Mouse (Mus musculus) stomach, embryonic 15.5 days (tissue): ENCODE results near the gene Aldh1a1. TPM values are rescaled to one million over a fixed set of nuclear protein-coding genes. Genes with fewer than 3 reads are reported as not detected.

Experiments used
- ATAC-seq: fragments of 200-750 bp; cut with Nextera tagmentation; 2 replicates; pipeline ENCODE4 v1.8.0; 2017; ENCODE audit warnings: low read depth, moderate number of reproducible peaks, moderate TSS enrichment; ENCODE audit not compliant: insufficient read depth, low FRiP score
- H3K27ac ChIP-seq: fragments of 300-500 bp; sonication (generic); 2 replicates; pipeline ENCODE4 v1.5.1; 2015; ENCODE audit warnings: mild to moderate bottlenecking, inconsistent platforms
- H3K27me3 ChIP-seq: fragments of 300-500 bp; sonication (generic); replicated peaks from 2 replicates; pipeline ENCODE4 v1.6.1; 2015; ENCODE audit warnings: inconsistent platforms
- H3K36me3 ChIP-seq: fragments of 300-500 bp; sonication (generic); 2 replicates; pipeline ENCODE4 v1.6.1; 2015; ENCODE audit warnings: inconsistent platforms
- H3K4me1 ChIP-seq: fragments of 300-500 bp; sonication (generic); 2 replicates; pipeline ENCODE4 v1.6.1; 2015; ENCODE audit warnings: inconsistent platforms
- H3K4me2 ChIP-seq: fragments of 300-500 bp; sonication (generic); 2 replicates; pipeline ENCODE4 v1.6.1; 2015; ENCODE audit warnings: mild to moderate bottlenecking, inconsistent platforms
- H3K4me3 ChIP-seq: fragments of 300-500 bp; sonication (generic); replicated peaks from 2 replicates; pipeline ENCODE4 v1.5.1; 2015; ENCODE audit warnings: inconsistent platforms
- H3K9ac ChIP-seq: fragments of 300-500 bp; sonication (generic); 2 replicates; pipeline ENCODE4 v1.6.1; 2015; ENCODE audit warnings: inconsistent platforms
- H3K9me3 ChIP-seq: fragments of 300-500 bp; sonication (generic); 2 replicates; pipeline ENCODE4 v1.6.1; 2016; ENCODE audit warnings: inconsistent platforms
- WGBS: fragments of 180-500 bp; shearing (Covaris S2); methylation state at CpG from one replicate; pipeline ENCODE4 v1.1.7; 2015; 5-methylcytosine and 5-hydroxymethylcytosine counted together
- polyA plus RNA-seq: library from polyadenylated mRNA; unstranded; fragments of >200 nt; fragmentation: Nextera tagmentation; extraction: Ambion mirVana; gene quantifications from 2 replicates; pipeline ENCODE4 v1.2.1, GENCODE M21; 2015

The Aldh1a1 gene
- polyA plus RNA-seq, 1 experiment from 2014 or later = 35.2 TPM

GRCm38 (mm10) chr19:20677697-20678355, 185.3 kb downstream of the Aldh1a1 start:
- 44% methylated on average over 3 of the region's 3 CpGs for WGBS
- no peak for ATAC-seq
- Histone ChIP-seq H3K27me3 (no peaks in the 10 kb centered on the region), H3K9ac (no peak overlapping the region), H3K9me3 (no peaks in the 10 kb centered on the region), H3K36me3 (no peaks in the 10 kb centered on the region), H3K4me1 (no peaks in the 10 kb centered on the region), H3K4me3 (no peak overlapping the region), H3K27ac (no peak overlapping the region), H3K4me2 (no peak overlapping the region)

Other genes with a start within 250 kb of the Aldh1a1 start
- gene Anxa1, start 101.8 kb upstream of the Aldh1a1 start, polyA plus RNA-seq = 398 and 654 TPM in 2 replicates
- 41.3 and 53.1 TPM in 2 replicates for gene Aldh1a7, start 234.8 kb downstream of the Aldh1a1 start, polyA plus RNA-seq